Mouse (Mus musculus) cerebellum, adult 9-10 months (tissue): ENCODE measurements at regions not wholly inside any gene's neighbourhood (a gene's known extent, or its start where the extent isn't known, plus 50 kb on each side); places are given as distances from the start of the nearest gene placed in this dataset.
A peak's percentile ranks its signal among the peaks of the same experiment; 100 is the strongest.

Source experiments
- DNase-seq: peaks from one replicate; pipeline ENCODE4 v3.0.0; 2022

GRCm38 (mm10) chr1:41271111-41271730 is 465.8 kb downstream of the Tmem182 start:
- no peak for DNase-seq

- no peak for DNase-seq
Observed at GRCm38 (mm10) chr1:41274573-41275270, 469.3 kb downstream of the Tmem182 start.

- no peak for DNase-seq
Observed at GRCm38 (mm10) chr1:41275271-41275624, 469.8 kb downstream of the Tmem182 start.

- no peak for DNase-seq
Observed at GRCm38 (mm10) chr1:41275642-41276041, 470.2 kb downstream of the Tmem182 start.

DNA sequence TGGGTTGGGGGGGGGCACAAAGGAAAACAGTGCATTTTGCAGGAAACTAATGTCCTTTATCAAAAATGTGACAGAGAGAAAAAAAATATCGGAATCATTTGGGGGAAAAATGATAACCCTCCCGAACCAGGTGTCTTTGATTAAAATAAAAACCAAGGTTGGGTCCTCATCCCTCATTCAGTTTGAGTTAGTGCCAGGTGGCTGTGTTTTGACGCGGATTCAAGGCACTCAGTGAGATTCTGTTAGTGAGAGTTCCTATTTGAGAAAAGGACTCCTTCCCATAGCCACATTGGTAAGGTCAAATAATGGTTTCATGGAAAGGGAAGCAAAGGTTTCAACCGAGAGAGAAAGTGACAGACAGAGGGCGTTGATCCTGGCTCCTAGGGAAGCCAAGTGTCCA is 470.9 kb downstream of the Tmem182 start:
- DNase-seq: no peak

DNA sequence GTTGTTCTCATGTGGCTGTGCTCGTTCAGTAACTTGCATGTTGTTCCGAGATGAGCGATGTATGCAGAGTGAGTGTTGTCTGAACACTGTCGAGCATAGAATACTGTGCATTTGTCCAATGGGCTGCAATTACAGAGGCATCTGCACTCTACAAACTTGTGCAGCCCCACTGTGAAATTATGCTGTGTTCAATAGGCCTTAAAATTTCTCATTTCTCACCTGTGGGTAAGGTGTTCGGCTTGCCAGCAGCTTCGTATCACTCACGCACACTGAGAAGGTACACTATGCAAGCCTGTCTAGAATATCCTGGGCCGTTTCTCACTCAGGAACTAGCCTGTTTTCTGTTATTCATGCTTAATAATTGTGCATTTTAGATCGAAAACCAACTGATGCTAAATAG is 479.8 kb downstream of the Tmem182 start:
- no peak for DNase-seq

DNA sequence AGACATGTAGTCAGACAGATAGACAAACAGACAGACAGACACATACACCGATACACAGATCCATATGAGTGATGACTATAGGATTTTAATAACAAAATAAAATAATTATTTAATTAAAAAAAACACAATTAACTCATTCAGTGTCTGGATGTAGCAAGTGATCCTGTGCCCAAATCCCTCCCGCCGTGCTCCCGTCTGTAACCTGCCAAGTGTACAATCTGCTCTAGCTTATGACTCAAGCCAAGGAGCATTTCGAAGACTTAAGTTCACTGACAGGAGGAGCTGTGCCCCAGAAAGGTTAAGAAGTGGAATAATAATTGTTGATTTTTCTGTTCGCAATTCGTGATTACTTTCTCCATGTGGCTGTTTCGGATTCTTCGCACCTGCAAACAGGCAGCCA is 480.8 kb downstream of the Tmem182 start:
- no peak for DNase-seq

- DNase-seq: no peak
Observed at GRCm38 (mm10) chr1:41326861-41327480, 521.6 kb downstream of the Tmem182 start.

DNA sequence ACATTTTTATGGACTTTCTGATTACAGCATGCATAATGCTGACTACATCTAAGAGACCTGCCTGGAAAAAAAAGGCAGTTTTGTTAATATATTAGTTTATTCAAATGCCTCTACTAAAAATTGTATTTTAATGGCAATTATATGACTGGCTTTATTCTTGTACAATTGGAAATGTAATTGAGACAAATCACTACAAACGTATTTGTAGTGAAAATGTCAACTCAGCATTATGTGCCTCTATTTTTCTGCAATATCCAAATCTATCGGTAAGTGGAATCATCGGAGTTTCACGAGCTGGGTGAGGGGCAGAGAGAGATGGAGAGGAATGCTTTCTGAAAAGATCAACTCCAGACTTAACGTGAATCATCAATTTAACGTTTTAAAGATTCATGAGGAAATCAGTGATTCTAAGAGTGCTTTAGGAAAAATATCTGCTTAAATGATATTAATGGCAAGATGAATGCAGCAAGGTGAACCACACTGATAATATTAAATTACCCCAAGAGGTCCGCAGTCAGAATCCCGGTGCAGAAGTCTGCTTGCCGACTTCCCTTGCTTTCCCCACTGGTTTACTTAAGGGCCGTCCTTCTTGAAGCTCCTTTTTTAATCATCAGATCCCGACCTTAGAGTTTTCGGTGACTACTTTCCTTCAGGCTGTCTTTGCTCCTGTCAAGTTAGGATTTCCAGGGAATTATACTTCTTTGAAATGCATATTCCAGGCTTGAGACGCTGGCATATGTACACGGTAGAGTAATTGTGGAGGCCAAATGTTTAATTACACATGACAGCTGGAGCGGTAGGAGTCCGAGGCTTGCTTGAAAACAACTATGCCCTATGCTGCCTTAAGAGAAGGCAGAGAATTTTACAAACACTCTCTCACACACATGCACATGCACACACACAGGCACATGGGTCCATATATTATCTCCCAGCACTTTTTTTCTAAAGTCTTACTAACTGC is 544.7 kb downstream of the Tmem182 start:
- DNase-seq: no peak

- no peak for DNase-seq
Observed at GRCm38 (mm10) chr1:41359061-41359460, 553.7 kb downstream of the Tmem182 start.

GRCm38 (mm10) chr1:41361512-41361911 is 556.1 kb downstream of the Tmem182 start:
- no peak for DNase-seq

GRCm38 (mm10) chr1:41380013-41380412 is 574.6 kb downstream of the Tmem182 start:
- no peak for DNase-seq

GRCm38 (mm10) chr1:41381487-41381886 is 576.1 kb downstream of the Tmem182 start:
- DNase-seq: no peak

- DNase-seq: no peak
Observed at GRCm38 (mm10) chr1:41384731-41385130, 579.3 kb downstream of the Tmem182 start.

- DNase-seq: no peak
Observed at GRCm38 (mm10) chr1:41386435-41386834, 581.0 kb downstream of the Tmem182 start.

DNA sequence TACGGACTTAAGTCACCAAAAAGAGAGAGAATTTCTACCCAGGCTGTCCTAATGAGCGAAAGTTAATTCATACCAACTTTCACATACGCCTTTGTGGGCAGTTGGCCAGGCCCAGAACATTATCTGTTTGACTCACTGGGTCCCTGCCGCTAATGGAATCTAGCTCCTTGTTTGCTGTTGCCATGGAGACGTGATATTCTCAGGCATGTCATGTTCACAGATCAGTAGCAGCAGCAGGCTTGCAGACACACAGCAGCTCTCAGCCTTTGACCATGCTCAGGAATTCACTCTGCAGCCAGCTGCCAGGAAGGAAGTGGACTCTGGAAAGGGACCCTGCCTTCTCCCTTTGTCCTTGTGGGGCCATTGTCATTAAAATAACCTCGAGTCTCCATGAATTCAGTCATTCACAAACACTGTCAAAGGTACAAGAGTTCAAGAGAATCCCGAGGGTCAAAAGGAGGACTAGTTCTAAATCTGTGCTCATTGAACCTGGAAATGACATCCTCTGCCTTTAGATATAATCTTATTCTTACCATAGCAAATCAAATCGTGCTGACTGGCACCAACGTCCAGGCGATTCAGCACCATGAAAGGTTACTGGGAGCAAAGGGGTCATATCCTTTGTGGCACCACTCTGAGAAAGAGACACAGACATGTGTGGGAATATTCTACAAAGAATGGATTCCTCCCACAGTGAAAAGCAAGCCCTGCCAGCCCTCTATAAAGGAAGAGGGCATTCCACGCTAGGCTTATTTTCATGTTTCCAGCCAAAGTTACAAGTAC is 584.9 kb downstream of the Tmem182 start:
- peak; percentile 2 for DNase-seq

- no peak for DNase-seq
Observed at GRCm38 (mm10) chr1:41391071-41391470, 585.7 kb downstream of the Tmem182 start.

- no peak for DNase-seq
Observed at GRCm38 (mm10) chr1:41393287-41393686, 587.9 kb downstream of the Tmem182 start.

GRCm38 (mm10) chr1:41395081-41395480 is 589.7 kb downstream of the Tmem182 start:
- DNase-seq: no peak

- no peak for DNase-seq
Observed at GRCm38 (mm10) chr1:41410533-41410932, 605.1 kb downstream of the Tmem182 start.

GRCm38 (mm10) chr1:41411641-41412040 is 606.2 kb downstream of the Tmem182 start:
- DNase-seq: no peak

DNA sequence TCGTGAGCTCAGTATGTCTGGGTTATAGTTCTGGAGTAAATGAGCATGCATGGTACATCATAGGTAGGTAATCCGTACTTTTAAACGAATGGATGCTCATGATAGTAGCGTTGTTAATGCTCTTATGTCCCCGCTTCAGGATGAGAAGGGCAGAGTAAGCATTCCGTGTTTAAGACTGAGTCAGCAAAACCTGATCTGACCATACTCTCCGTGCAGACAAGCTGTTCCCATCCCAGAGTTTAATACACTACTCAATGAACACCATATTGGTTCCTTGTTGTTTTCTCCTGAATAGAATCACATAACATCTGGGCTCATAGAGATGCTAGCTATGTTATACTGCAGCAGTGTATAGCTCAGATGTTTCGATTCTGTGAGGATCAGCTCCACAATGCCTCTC is 606.7 kb downstream of the Tmem182 start:
- DNase-seq: no peak
